Mouse (Mus musculus) natural killer cell, adult 2 months (primary cell): Measurements from ENCODE around the gene Hist1h2ac.
"Not testable (repeated sequence)": the region's sequence is repeated elsewhere in the genome, so short reads cannot be mapped to it uniquely, and the experiment has no call there.

ENCODE experiments used
- DNase-seq, 2 experiments: peaks; one replicate each; pipeline ENCODE4 v3.0.0; 2022; ENCODE audit warnings: low spot score in 2 of 2

Hist1h2ac gene

DNA sequence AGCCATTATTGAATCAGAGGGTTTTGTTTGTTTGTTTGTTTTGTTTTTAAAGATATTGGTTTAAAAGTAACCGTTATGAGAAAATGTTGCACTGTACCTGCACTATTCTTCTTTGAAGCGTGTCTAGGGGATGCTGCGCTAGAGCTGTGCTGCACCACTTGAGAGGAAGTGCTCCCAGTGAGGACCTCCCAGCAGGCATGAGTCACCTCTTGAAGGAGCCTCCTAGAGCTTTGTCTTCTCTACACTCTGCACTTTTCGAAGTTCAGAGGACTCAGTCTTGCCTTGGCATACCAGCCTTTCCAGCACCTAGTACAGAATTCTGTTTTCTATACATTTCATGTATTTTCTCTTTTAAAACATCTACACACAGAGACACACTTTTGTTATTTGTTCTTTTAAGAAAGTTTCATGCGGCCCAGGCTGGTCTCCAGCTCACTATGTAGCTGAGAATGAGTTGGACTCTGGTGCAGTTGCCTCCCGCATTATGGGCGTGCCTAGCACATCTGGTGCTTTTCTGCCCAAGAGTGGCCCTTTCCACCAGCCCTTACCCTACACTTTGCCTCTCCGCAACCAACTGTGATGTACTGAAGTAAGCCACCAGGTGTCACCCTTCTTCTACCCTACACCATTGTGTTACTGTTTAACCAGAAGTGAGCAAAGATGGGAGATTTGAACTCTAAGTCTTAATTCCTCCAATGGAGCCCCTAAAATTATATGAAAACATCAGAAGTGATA, 17.2 kb upstream of the Hist1h2ac start:
- peak; percentile 83 to 84 for DNase-seq

DNA sequence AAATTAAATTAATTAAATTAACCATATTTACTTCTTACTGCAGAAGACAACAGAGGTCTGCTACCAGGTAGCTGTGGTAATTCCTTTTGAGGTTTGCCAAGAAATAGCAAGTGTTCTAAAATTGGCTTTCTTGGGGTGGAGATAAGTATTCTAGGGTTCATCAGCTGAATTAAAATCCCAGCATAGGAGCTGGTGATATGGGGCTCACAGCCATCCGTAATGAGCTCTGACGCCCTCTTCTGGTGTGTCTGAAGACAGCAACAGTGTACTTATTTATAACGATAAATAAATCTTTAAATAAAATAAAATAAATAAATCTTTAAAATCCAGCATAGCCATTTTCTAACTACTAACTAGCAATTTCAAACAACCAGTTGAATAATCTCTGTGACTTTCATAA, 16.0 kb upstream of the Hist1h2ac start:
- no peak for DNase-seq

GRCm38 (mm10) chr13:23698996-23699395, 15.2 kb upstream of the Hist1h2ac start:
- no peak for DNase-seq

DNA sequence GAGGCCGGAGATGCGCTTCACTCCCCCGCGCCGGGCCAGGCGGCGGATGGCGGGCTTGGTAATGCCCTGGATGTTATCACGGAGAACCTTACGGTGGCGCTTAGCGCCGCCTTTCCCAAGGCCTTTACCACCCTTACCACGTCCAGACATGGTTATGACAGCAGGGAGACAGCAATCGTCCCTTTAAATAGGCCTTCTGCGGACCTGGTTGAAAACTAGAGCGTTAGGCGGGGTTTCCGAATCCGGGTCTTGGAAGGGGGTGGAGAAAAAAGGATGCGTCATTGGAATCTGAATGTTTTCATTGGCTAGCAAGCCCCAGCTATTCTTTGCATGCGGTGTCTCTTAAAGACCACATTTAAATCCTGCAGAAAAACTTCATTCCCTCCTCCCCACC, 14.5 kb upstream of the Hist1h2ac start, which contains the start of gene Hist1h4c:
TSS of gene Hist1h4c (minus strand) at position 155 of the 394 bp plus-strand sequence.
- DNase-seq, result peak; percentile 99

- peak; percentile 64 to 74 for DNase-seq
Observed at GRCm38 (mm10) chr13:23697491-23698299, 13.9 kb upstream of the Hist1h2ac start.

GRCm38 (mm10) chr13:23696061-23696474, 12.3 kb upstream of the Hist1h2ac start:
- DNase-seq, result no peak

DNA sequence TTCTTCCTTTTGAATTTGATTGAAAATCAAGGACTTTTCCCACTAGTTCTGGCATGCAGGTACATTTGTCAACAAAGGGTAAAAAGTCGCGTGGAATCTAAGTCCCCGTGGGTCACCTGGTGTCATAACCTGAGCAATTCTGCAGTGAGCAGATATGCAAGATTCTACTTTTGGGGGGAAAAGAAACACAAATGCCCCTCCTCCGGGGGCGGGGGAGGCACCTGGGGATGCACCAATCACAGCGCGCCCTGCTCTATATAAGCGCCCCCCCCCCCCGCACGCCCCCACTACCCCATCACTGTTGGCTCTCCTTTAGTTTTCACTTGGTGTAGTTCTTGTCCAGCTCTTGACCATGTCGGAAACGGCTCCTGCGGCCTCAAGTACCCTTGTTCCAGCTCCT, 11.8 kb upstream of the Hist1h2ac start, which contains the start of gene Hist1h1t:
TSS of gene Hist1h1t (plus strand) at position 301 of the 400 bp plus-strand sequence.
- DNase-seq, result no peak

DNA sequence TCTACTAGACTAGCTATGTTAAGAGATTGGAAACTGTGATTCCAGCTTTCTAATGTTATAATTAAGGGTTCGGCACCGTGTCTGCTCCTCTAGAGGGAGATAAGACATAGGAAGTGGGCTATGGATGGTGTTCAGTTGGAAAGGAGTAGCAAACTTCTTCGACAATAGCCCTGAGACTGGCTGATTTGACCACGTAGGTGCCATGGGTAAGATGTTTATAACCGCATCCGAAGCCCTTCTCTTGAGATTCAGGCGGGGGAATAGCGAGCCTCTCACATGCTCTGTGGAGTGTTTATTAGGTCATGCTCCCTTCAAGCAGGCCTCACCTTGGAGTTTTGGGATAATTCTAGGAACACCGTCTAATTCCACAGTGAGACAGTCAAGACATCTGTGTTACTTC, 11.2 kb upstream of the Hist1h2ac start:
- DNase-seq, result no peak

DNA sequence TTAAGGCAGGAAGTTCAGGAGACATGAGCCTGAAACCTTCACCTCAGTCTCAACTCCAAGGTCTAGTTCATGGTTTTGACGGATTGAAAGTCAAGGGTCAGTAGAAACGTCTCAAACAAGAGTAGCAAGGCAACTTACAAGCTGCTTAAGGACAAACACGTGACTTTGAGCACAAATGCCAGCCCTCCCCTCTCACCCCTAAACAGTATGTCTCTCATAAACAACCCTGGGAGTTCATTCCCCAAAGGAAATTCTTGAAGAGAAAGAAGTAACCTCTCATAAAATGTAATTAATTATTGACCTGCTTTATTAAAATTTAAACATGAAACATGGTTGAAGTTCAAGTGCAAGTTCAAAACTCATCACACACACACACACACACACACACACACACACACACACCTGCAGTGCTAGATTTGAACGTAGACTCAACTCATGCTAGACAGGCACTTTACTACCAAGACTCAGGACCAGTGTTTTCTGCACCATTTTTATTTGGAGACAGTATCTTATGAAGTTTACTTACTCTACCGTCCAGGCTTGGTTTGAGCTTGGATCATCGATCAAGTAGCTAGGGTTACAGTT, 10.2 kb upstream of the Hist1h2ac start:
- no peak for DNase-seq

DNA sequence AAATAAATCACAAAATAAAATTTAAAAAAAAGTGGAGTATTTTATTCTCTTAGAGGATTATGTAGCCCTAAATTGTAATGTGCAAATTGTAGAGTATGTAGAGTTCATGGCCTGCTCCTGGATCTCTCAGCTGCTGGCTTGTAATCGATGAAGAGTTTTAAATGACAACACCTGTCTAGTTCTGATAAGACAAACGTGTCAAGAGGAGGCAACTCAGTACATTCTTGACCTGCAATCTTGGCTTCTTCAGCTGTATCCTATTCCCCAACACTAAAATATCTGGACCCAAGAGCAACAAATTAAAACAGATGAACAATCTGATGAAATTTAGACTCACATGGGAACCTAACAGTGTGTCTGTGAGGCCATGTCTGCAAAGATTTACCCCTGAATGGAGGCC, 5.7 kb upstream of the Hist1h2ac start:
- no peak for DNase-seq

GRCm38 (mm10) chr13:23688956-23689355, 5.2 kb upstream of the Hist1h2ac start:
- DNase-seq, result no peak

DNA sequence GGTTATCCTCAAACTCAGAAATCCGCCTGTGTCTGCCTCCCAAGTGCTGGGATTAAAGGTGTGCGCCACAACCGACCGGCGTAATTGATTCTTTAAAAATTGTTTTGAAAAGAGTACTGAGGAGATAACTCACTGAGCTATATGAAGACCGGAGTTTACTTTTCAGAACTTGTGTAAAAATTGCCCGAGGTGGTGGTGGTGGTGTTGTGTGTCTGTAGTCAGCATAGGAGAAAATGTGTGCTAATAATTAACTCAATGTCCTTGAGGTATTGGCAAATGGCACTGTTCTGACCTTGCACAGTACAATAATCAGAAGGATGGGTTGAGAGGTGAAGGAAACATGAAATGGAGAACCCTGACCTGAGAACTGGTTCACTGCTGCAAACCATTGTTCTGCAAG, 4.2 kb upstream of the Hist1h2ac start:
- DNase-seq, result no peak

DNA sequence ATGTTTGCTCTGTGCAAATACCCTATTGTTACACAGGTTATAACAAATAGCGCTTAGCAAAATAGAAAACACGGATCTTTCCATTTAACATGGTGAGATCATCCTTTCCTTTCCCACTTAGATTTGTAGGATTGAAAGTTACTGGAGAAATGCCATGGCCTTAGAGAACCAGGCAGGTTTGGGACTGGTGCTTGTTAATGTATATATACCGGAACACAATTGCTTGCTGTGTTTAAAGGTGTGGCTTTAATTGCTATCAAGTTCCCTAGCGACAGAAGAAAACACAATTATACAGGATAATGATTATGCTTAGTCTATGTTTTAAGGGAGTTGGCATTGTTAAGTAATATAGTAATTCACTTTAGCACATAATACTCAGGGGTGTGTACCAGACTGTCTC, 3.4 kb upstream of the Hist1h2ac start:
- DNase-seq, result no peak

DNA sequence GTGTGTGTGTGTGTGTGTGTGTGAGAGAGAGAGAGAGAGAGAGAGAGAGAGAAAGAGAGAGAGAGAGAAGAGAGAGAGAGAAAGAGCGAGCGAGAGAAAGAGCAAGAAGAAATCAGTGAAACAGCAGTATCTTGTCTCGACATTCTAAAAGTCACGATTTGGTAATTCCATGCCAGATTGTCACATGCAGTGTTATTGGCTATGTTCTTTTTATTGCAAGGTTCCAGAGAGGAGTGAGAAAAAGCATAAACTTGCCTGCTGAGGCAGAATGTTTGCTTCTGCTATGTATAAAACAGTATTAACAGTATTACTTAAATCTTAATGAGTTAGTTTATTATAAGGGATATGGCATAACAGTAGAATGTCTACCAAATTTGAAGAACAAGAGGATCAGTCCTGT, 2.2 kb upstream of the Hist1h2ac start:
- DNase-seq, result no peak

DNA sequence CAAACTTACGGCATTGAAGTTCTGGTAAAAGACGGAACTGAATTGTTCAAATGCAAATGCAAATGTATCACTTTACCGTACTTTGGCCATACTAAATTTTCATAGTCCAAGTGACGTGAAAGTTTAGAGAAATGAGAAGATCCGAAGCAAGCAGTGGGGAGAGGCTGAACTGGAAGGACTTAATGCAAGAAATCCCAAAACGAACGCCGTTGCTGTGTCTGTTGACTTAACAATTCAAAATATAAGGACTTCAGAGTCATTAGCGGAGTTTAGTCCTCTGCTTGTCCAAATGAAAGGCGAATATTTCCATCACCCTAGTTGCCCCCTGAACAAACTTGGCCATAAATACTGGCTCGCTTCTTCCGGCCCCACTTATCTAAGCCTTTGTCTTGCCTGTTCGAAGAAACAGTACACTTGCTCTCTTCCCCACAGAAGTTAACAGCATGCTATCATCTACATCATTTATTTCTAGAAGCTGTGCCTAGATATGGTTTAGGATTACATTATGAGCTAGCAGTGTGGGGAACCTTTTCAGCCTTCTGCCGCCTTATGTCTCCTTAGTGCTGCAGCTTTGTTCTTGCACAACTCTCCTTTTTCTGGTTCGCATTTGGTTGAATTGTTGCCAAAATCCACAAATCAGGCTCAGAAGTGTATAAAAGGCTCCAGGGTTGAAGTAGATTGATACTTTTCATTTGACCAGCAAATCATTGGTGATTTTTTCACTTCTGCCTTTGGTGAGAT, 1.5 kb upstream of the Hist1h2ac start:
- peak; percentile 7 to 16 for DNase-seq

- peak; percentile 65 to 75 for DNase-seq
Observed at GRCm38 (mm10) chr13:23684295-23684945, 672 bp upstream of the Hist1h2ac start.

DNA sequence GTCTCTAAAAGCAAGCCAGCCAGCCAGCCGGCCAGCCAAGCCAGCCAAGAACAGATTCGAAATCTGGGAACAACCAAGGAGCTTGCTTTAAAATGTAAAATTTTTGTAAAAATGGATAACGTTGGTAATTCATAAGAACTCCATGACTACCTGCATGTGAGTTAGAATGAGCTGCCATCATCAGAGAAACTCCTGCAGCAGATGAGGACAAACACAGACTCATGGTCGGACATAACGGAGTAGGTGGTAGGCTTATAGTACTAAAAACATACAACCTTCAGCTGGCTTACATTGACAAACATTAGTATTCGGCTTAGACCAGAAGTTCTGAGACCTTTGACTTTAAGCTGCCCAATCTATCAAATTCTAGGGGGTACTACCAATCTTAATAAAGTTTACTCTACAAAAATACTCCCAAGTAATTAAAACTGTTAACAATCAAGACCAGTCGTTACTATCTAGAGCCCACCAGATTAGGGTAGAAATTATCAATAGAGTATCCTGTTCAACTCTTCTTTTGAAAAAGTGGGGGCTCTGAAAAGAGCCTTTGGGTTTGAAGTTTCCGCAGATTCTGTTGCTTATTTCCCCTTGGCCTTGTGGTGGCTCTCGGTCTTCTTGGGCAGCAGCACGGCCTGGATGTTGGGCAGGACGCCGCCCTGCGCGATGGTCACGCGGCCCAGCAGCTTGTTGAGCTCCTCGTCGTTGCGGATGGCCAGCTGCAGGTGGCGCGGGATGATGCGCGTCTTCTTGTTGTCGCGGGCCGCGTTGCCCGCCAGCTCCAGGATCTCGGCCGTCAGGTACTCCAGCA, 597 bp downstream of the Hist1h2ac start:
- not testable (repeated sequence) for DNase-seq

- no peak for DNase-seq
Observed at GRCm38 (mm10) chr13:23682623-23682946, 1.2 kb downstream of the Hist1h2ac start.

DNA sequence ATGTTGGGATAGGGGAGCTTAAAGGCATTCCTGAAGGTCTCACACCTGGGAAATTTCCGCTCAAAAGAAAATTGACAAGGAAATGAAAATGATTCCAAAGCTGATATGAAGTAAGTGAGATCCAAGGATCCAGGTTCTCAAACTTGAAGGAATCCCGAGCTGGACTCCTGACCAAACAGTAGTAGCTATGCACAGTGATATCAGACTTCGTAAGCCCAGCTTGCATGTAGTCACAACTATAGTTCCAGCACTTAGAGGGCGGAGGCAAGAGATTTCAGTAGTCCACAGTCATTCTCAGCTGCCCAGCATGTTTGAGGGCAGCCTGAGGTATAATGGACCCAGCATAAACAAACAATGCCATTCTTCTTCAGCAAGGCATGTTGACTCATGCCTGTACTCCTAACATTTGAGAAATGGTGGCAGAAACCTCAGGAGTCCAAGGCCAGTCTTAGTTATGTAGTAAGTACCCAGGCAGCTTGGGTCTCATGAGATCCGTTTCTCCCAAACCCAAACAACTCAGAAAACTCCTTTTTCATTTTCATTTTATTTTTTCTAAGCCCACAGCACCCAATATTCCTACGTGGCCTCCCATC, 1.7 kb downstream of the Hist1h2ac start:
- no peak for DNase-seq

DNA sequence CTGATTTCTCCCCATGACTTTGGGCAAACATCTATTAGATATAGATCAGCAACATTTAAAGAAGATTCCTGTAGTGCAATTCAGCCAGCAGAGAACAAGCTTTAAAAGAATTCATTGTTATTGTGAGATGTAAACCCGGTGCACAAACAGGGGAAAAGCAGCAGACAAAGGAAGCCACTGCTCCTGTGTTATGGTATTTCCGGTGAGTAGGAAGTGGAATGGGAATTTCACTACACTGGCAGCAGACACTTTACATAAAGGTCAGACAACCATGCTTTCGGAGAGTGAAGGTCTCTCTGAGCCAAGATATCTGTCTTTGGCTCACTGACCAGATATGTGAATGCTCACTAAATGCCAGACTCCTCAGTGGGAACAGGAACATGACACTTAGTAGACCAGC, 21.2 kb downstream of the Hist1h2ac start:
- DNase-seq, result no peak
